Mouse (Mus musculus) intestine, embryonic 14.5 days (tissue): ENCODE data around the gene Tada2b. TPM values are rescaled to one million over a fixed set of nuclear protein-coding genes. Genes with fewer than 3 reads are reported as not detected.
A peak's percentile ranks its signal among the peaks of the same experiment; 100 is the strongest.

Source experiments
- ATAC-seq: fragments of 200-750 bp; cut with Nextera tagmentation; replicated peaks from 2 replicates; pipeline ENCODE4 v1.8.0; 2017; ENCODE audit warnings: low read depth, moderate number of reproducible peaks, moderate TSS enrichment, moderate library complexity; ENCODE audit not compliant: low FRiP score, low TSS enrichment
- DNase-seq: peaks from one replicate; pipeline ENCODE4 v3.0.0-alpha.2; 2018; ENCODE audit warnings: low spot score
- H3K27ac ChIP-seq: fragments of 300-500 bp; sonication (generic); 2 replicates; pipeline ENCODE4 v1.5.1; 2014; ENCODE audit warnings: low read depth, mild to moderate bottlenecking, control low read depth
- H3K27me3 ChIP-seq: fragments of 300-500 bp; sonication (generic); replicated peaks from 2 replicates; pipeline ENCODE4 v1.6.1; 2014; ENCODE audit warnings: low read length, control low read depth; ENCODE audit not compliant: control insufficient read depth, insufficient read depth
- H3K36me3 ChIP-seq: fragments of 300-500 bp; sonication (generic); 2 replicates; pipeline ENCODE4 v1.6.1; 2014; ENCODE audit warnings: low read length, control low read depth; ENCODE audit not compliant: control insufficient read depth, insufficient read depth
- H3K4me1 ChIP-seq: fragments of 300-500 bp; sonication (generic); replicated peaks from 2 replicates; pipeline ENCODE4 v1.6.1; 2014; ENCODE audit warnings: low read length, control low read depth, mixed read lengths; ENCODE audit not compliant: control insufficient read depth, insufficient read depth
- H3K4me2 ChIP-seq: fragments of 300-500 bp; sonication (generic); 2 replicates; pipeline ENCODE4 v1.6.1; 2014; ENCODE audit warnings: low read length
- H3K4me3 ChIP-seq: fragments of 300-500 bp; sonication (generic); 2 replicates; pipeline ENCODE4 v1.5.1; 2014; ENCODE audit warnings: low read depth, low read length, control low read depth, mixed read lengths
- H3K9ac ChIP-seq: fragments of 300-500 bp; sonication (generic); 2 replicates; pipeline ENCODE4 v1.6.1; 2014; ENCODE audit warnings: mild to moderate bottlenecking, low read length
- H3K9me3 ChIP-seq: fragments of 300-500 bp; sonication (generic); 2 replicates; pipeline ENCODE4 v1.6.1; 2016; ENCODE audit warnings: low read length, control low read depth; ENCODE audit not compliant: control insufficient read depth
- WGBS: fragments of 180-500 bp; shearing (Covaris S2); extraction: QIAGEN DNeasy Blood & Tissue Kit; methylation state at CpG from one replicate; pipeline ENCODE4 v1.1.7; 2014; 5-methylcytosine and 5-hydroxymethylcytosine counted together
- polyA plus RNA-seq: library from polyadenylated mRNA; unstranded; fragments of >200 nt; fragmentation: Nextera tagmentation; extraction: Ambion mirVana; gene quantifications from 2 replicates; pipeline ENCODE4 v1.2.1, GENCODE M21; 2014

Tada2b gene
- polyA plus RNA-seq, 1 experiment from 2014 or later = 2.8 TPM

DNA sequence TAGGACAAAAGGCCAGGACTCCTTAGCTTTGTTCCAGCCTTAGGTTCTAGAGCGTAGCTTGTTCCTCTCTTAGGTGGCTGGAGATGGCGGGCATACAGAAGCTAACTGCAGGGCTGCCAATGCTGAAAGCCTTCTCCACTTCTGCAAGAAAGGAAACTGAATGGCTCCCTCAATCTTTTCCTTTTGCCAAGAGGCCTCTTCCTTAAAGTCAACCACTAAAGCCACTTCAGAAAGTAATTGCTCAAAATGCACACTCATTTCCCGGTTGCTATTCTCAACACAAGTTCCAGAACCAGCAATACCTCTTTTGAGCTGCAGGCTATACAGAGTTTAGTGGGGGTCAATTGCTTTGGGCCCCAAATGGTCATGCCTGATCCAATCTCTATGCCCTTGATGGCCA lies 6.6 kb downstream of the Tada2b start:
- peaks cover 3% of the 10 kb centered on the region; the same call in 1 of the 2 replicates for H3K4me1 ChIP-seq
- H3K27ac ChIP-seq = no peak overlapping the region
- DNase-seq (no peak), ATAC-seq (no peak)
- no peaks in the 10 kb centered on the region for H3K9me3 ChIP-seq
- H3K4me2 ChIP-seq = no peak overlapping the region
- no peak overlapping the region for H3K4me3 ChIP-seq
- H3K27me3 ChIP-seq = no peaks in the 10 kb centered on the region
- WGBS = 86% methylated on average over 3 of the region's 3 CpGs
- peaks cover 31% of the 10 kb centered on the region for H3K36me3 ChIP-seq
- H3K9ac ChIP-seq = no peak overlapping the region

DNA sequence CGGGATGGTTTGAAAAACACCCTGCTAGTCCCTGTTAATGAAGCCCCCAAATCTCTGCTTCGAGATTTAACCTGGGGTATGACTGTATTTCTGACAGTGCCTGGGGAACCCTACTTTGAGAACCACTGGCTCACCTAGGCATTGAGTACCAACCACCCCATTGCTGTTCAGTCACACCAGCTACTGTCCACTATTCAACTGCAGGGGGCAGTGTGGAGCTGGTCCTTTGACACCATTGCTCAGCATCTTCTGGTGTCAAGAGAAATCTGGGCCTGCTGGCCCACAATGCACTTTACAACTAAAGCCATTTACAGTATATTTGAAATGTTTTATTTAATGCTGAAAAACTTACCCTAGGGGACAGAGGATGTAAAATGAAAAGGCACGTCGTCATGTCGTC lies 9.8 kb downstream of the Tada2b start:
- ATAC-seq = 0 out of 2 replicates have a peak, but pooled peaks have one; percentile 40
- Histone ChIP-seq H3K36me3 (peaks cover 63% of the 10 kb centered on the region), H3K4me3 (no peak overlapping the region), H3K27me3 (no peaks in the 10 kb centered on the region), H3K4me2 (no peak overlapping the region), H3K9ac (no peak overlapping the region), H3K4me1 (no peaks in the 10 kb centered on the region), H3K9me3 (no peaks in the 10 kb centered on the region), H3K27ac (no peak overlapping the region)
- 92% methylated on average over 5 of the region's 5 CpGs for WGBS
- peak; percentile 79 for DNase-seq

DNA sequence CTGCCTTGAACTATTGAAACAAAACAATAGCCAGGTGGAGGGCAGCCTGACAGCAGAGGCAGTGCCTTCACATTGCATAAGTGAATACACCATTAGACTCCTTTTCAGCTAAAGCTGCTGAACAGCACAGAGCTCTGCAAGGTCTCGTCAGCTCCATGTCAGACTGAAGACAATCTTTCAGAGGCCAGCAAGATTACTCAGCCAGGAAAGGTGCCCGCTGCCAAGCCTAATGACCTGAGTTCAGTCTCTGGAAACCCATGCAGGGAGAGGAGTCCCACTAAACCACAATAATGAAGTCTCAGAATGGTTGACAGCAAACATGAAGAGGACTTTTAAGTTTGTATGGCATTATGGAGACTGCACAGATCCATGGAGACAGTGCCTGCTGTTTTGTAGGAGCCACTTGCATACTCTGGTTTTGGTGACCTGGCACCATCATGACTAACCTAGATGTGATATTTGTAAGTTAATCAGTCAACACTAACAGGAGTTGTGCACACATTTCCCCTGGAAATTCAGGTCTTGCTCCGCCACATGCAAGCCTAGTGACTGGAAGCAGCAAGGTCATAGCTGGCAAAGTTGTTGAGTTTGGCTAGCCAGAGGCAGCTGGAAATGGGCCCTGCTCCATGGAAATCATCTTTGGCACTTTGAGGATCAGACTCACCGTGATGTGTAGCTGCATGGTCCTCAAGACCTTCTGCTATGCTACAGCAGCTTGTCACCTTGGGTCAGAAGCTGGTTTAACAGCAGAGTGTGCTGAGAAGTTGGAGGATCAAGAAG lies 11.0 kb downstream of the Tada2b start:
- no peak overlapping the region for H3K27ac ChIP-seq
- no peaks in the 10 kb centered on the region for H3K4me1 ChIP-seq
- WGBS = 86% methylated on average over 4 of the region's 4 CpGs
- no peak for DNase-seq
- H3K4me3 ChIP-seq = no peak overlapping the region
- no peak for ATAC-seq
- no peaks in the 10 kb centered on the region for H3K9me3 ChIP-seq
- H3K4me2 ChIP-seq = no peak overlapping the region
- no peaks in the 10 kb centered on the region for H3K27me3 ChIP-seq
- H3K36me3 ChIP-seq = peaks cover 71% of the 10 kb centered on the region
- H3K9ac ChIP-seq = no peak overlapping the region

DNA sequence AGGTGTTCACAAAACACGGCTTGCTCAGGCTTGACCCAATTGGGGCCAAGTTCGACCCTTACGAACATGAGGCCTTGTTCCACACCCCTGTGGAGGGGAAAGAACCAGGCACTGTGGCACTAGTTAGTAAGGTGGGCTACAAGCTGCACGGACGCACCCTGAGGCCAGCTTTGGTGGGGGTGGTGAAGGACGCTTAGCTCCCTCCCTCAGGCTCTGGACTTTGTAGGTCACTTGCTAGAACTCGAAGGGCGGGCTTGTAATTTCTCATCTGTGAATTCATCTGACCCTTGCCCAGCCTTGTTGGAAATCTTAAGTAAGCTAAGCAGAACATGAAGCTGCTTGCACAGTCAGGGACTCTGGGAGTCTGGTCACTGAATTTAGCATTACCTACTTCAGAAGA lies 12.9 kb downstream of the Tada2b start:
- ATAC-seq (no peak), DNase-seq (no peak)
- no peak overlapping the region for H3K9ac ChIP-seq
- peaks cover 3% of the 10 kb centered on the region for H3K4me1 ChIP-seq
- peaks cover 69% of the 10 kb centered on the region for H3K36me3 ChIP-seq
- no peak overlapping the region for H3K4me2 ChIP-seq
- H3K4me3 ChIP-seq = no peak overlapping the region
- 95% methylated on average over 8 of the region's 8 CpGs for WGBS
- H3K9me3 ChIP-seq = no peaks in the 10 kb centered on the region
- H3K27me3 ChIP-seq = no peaks in the 10 kb centered on the region
- H3K27ac ChIP-seq = no peak overlapping the region

DNA sequence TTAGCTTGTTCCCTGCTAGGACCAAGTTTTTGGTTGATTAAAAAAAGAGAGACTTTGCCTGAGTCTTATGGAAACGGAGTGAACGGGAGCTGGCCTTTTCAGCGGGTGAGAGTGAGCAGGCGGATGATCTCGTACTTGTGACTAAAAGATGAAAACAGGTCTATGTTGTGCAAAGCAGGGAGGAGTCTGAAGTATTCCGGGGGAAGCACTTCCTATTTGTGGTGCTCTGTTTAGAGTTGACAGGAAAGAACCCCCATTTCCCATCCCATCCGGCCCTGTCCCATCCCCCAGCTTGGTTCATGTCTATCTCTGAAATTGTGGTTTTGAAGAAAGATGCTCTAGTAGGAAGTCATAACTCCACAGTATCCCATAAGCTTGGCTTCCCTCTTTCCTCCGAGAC lies 18.2 kb downstream of the Tada2b start:
- Histone ChIP-seq H3K27ac (no peak overlapping the region), H3K4me1 (peaks cover 10% of the 10 kb centered on the region), H3K27me3 (no peaks in the 10 kb centered on the region), H3K4me3 (peak overlapping the region; percentile 94), H3K36me3 (peaks cover 26% of the 10 kb centered on the region), H3K9me3 (no peaks in the 10 kb centered on the region), H3K9ac (peak overlapping the region; percentile 74), H3K4me2 (peak overlapping the region; percentile 91)
- ATAC-seq (no peak), DNase-seq (no peak)
- WGBS = 27% methylated on average over 8 of the region's 8 CpGs

DNA sequence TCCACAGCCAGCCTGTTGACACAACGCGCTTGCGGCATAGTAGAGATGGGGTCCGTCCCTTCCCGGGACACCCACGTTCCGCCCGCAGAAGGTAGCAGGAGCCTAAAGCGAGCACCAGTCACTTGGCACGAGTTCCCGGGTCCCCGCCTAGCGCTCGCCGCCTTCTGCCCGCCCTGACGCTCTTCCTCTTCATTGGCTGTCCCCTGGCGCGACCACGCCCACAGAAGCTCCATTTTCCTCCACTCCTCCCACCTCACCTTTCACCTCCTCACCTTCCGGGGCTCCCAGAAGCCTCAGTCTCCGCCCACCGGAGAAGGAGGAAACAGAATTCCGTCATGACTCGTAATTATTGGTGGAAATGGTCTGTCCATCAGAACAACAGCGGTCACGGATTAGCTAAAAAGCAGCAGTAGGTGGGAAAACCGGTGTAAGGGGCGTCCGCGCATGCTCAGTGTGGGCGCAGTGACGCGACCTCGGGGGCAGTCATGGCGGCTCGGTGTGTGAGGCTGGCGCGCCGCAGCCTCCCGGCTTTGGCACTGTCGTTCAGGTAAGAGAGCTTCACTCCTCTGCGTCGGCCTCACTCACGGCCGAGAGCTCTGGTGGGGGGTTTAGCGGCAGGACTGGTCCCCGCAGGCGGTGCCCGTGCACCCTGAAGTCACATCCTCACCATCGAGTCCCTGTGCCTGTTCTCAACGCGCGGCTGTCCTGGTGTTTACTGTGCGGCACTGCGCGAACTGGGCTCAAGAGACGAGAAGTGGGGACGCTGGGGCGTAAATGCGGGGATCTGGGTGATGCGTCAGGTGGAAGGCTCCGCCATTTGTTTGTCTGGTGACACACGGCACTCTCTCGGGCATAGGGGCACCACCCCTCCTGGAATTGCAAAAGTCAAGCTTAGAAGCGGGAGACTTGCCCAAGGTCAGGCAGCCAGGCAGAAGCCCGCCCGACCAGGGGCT lies 19.1 kb downstream of the Tada2b start, which contains the start of gene Grpel1:
Gene Grpel1, plus strand, starts transcription at position 290 of the 953 bp plus-strand sequence.
- H3K27ac ChIP-seq = peak within 1 kb of the TSS; percentile 23; the same call in 1 of the 2 replicates

DNA sequence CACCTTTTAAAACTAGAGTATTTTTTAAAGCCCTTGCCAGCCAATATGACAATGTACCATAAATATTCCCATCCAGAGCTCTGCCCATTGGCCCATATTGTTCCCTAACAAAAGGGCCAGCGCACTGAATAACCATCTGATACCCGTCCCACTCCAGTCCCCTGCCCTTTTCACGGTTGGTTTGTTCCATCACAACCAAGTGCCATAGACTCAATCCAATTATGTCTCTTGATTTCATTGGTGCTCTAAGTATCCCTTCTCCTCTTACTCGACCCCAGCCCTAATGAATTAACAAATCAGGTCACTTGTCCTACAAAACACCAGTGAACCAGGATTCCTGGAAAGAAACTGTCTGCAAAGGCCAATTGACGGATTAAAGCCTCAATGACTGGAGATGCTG lies 20.7 kb downstream of the Tada2b start:
- ATAC-seq (no peak), DNase-seq (no peak)
- Histone ChIP-seq H3K4me2 (no peak overlapping the region), H3K9me3 (no peaks in the 10 kb centered on the region), H3K27me3 (no peaks in the 10 kb centered on the region), H3K4me1 (peaks cover 10% of the 10 kb centered on the region), H3K27ac (no peak overlapping the region), H3K9ac (no peak overlapping the region), H3K36me3 (peaks cover 3% of the 10 kb centered on the region; the same call in 1 of the 2 replicates), H3K4me3 (no peak overlapping the region)
- WGBS = 59% methylated on average over 5 of the region's 5 CpGs

More for the DNA sequence above, 19.1 kb downstream of the Tada2b start, which contains the start of gene Grpel1:
- Histone ChIP-seq H3K4me1 (peaks cover 10% of the 10 kb centered on the region), H3K4me3 (peak within 1 kb of the TSS; percentile 94), H3K27me3 (no peaks in the 10 kb centered on the region), H3K36me3 (peaks cover 17% of the 10 kb centered on the region), H3K9me3 (no peaks in the 10 kb centered on the region), H3K9ac (peak within 1 kb of the TSS; percentile 74), H3K4me2 (peak within 1 kb of the TSS; percentile 91)
- WGBS = under 1% methylated on average over 68 of the region's 68 CpGs
- peak; percentile 93 for ATAC-seq
- DNase-seq = peak; percentile 97

DNA sequence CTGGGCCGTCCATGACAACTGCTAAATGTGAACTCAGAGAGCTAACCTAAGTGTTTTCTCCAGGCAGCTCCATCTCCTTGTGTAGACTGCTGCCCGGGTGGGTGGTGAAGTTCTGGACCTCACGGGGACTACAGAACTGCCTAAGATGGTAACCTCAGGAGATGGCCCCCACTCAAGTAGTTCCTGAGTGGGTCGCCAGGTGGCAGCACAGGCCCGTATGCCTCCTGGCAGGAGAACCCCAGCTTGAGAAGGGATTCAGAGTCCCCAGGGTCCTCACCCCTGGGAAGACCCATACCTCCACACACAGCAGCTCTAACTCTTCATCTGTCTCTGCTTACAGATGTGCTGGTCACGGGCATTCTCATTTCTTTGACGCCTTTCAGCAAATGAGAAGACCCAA lies 21.3 kb downstream of the Tada2b start:
- no peak for ATAC-seq

More for the DNA sequence above, 21.3 kb downstream of the Tada2b start:
- no peak overlapping the region for H3K4me2 ChIP-seq
- H3K9me3 ChIP-seq = no peaks in the 10 kb centered on the region
- H3K9ac ChIP-seq = no peak overlapping the region
- no peaks in the 10 kb centered on the region for H3K36me3 ChIP-seq
- H3K4me1 ChIP-seq = peaks cover 10% of the 10 kb centered on the region
- 16% methylated on average over 7 of the region's 7 CpGs for WGBS
- DNase-seq = peak; percentile 89
- H3K27ac ChIP-seq = no peak overlapping the region
- H3K4me3 ChIP-seq = no peak overlapping the region
- H3K27me3 ChIP-seq = no peaks in the 10 kb centered on the region
